Mouse (Mus musculus): ENCODE results near the gene Setdb2. TPM values are rescaled to one million over a fixed set of nuclear protein-coding genes. Genes with fewer than 3 reads are reported as not detected.
"Not testable (repeated sequence)": the region's sequence is repeated elsewhere in the genome, so short reads cannot be mapped to it uniquely, and the experiment has no call there.

Setdb2 gene
- total RNA-seq (2014; fragmentation: Nextera tagmentation) = 17.0 and 17.3 TPM in 2 replicates
- 26.6 and 28.9 TPM in 2 replicates for total RNA-seq (2017)

DNA sequence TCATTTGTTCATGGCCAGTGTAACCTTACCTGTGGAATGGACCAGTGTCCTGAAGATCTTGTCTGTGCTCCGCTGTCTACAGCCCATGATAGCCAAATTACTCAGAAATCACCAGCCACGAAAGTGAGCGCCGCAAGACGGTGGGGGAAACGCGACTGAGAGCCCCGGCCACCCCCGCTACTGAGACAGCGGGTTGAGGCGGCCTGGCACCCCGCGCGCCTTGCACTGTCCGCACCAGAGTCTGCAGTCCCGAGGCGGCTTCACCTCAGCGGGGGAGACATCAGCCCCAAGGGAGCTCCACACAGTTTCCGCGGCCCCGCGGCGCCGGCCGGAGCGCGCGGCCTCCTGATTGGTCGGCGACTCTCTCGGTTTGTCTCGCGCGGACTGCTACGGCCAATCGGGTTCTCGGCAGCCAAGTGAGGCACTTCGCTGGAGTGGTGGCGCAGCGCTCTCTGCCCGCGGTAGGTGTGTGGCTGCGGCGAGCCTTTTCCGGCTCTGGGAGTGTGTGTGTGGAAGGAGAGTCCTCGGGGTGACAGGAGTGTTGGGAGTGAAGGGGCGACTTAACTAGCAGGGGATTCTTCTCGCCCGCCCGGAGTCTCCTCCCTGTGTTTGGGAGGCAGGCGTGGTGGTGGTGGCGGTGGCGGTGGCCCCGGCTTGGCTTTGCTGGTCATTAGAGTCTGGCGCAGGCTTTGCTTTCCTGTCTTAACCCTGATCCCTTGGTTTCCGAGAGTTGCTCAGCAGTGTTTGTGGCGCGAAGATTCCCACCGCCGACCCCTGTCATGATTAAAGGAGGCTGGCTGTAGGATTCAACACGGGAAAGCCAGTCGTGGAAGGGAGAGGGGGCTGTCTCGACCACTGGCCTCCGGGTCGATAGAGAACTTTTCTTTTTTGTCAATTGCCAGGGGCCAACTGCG is at the start of gene Setdb2, which contains the start of gene Cab39l:
Gene Setdb2 (minus strand): TSS at position 327 of the 914 bp plus-strand sequence.
Gene Cab39l (plus strand): TSS at position 415 of the 914 bp plus-strand sequence.
- peak; percentile 93 for ATAC-seq (replicated peaks; ENCODE audit: poor library complexity, severe bottlenecking)

DNA sequence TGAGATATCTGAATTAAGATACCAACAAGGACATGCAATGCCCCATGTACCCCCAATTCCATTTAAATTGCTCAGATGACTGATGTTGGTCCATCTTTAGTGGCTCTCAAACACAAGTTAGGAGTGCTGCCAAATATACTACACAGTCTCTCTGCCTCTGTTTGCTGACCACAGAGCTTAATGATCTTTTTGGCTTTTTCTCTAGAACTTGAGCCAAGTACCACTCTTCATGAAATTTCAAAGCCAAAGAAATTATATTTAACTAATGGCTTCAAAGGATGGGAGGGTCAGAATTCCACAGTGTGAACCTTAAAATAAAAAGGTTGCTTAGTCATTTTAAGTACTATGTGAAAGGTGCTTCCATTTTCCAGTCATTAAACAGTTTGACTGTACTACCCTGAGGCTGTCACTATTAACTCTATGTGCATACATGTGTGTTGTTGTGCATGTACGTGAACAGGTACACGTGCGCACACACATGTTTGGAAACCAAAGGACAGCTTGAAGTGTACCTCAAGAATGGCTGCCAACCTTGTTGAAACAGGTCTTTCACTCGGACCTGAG is 44.6 kb upstream of the Setdb2 start:
- no peak for ATAC-seq (replicated peaks; ENCODE audit: poor library complexity, severe bottlenecking)

- no peak for ATAC-seq (replicated peaks; ENCODE audit: poor library complexity, severe bottlenecking)
Measured at GRCm38 (mm10) chr14:59478699-59479098, 38.0 kb upstream of the Setdb2 start.

- ATAC-seq (replicated peaks; ENCODE audit: poor library complexity, severe bottlenecking) = peak; percentile 95
Measured at GRCm38 (mm10) chr14:59470781-59471180, 30.1 kb upstream of the Setdb2 start.

DNA sequence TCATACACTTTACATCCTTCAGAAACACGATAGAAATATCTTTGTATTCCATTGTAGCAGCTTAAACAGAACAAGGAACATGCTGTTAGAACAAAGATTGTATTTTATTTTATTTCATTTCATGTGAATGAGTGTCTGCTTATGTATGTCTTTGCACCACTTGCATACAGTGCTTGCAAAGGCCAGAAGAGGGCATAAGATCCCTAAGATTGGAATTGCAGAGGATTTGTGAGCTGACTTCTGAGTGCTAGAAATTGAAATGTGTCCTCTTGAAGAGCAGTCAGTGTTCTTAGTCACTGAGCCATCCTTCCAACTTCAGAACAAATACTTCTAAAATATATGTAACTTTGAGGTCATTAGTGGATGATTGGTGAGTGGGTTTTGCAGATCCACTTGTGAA is 27.1 kb upstream of the Setdb2 start:
- ATAC-seq (replicated peaks; ENCODE audit: poor library complexity, severe bottlenecking) = no peak

DNA sequence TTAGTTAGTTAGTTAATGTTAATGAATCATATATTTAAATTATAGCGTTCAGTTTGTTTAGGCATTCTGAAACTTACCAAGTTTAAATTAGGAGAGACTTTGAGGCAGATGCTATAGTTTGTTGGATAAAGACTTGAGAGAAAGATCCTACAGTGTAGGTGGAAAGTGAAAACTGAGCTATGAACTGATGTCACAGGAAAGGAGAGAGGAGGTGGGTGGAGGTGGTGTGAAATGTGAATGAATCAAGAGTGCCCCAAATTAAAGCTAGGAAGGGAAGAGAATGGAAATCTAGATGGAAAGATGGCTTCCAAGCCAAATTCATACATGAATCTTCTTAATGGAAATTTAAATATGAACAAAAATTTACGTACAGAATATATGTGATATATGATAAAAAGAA is 25.8 kb upstream of the Setdb2 start:
- no peak for ATAC-seq (replicated peaks; ENCODE audit: poor library complexity, severe bottlenecking)

- no peak for ATAC-seq (replicated peaks; ENCODE audit: poor library complexity, severe bottlenecking)
Measured at GRCm38 (mm10) chr14:59447981-59448380, 7.3 kb upstream of the Setdb2 start.

DNA sequence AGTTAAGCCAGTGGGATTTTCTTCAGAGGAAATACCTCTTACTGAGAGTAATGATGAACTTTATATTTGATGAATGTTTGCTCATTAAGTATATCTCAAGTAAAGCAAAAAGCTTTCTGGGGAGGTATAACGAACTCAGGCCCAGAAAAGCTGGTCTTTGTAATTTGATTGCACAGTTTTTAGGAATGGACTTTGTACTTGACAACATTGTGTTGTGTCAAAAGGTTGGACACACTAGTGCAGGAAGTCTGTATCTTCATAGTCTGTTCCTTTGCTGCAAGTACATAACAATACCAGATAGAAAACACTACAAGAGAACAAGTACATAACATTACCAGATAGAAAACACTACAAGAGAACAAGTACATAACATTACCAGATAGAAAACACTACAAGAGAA is 4.7 kb upstream of the Setdb2 start:
- ATAC-seq (replicated peaks; ENCODE audit: poor library complexity, severe bottlenecking) = no peak

- no peak for ATAC-seq (replicated peaks; ENCODE audit: poor library complexity, severe bottlenecking)
Measured at GRCm38 (mm10) chr14:59441472-59441805, 755 bp upstream of the Setdb2 start.

- ATAC-seq (replicated peaks; ENCODE audit: poor library complexity, severe bottlenecking) = no peak
Measured at GRCm38 (mm10) chr14:59440039-59440438, 645 bp downstream of the Setdb2 start.

DNA sequence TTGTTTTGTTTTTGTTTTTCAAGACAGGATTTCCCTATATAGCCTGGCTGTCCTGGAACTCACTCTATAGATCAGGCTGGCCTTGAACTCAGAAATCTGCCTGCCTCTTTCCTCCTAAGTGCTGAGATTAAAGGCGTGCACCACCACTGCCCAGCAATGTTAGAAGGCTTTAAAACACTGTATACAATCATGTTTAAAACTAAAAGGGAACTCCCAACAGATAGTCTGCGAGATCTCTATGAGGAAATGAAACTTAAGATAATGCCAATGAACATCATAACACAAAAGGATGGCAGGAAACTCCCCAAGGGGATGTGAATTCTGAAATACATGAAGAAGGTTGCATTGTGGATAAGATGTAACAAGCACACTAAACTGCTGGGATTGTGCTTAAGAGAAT is 2.2 kb downstream of the Setdb2 start:
- ATAC-seq (replicated peaks; ENCODE audit: poor library complexity, severe bottlenecking) = peak; percentile 40

GRCm38 (mm10) chr14:59437398-59437797 is 3.3 kb downstream of the Setdb2 start:
- ATAC-seq (replicated peaks; ENCODE audit: poor library complexity, severe bottlenecking) = no peak

DNA sequence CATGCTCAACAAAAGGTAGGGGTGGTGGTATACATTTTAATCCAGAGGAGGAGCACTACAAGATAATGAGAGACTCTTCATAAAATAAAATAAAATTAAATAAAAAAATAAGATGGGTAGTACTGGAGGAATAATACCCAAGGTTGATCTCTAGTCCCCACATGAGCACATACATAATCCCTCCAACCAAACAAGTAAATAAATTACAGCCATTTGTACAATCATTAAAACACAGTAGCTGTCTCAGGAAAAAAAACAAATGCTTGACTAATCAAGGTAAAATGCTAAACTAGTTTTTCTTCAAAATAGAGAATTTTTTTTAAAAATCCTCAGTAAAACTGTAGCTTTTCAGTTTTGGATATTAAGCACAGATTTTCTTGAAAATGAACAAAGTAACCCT is 5.5 kb downstream of the Setdb2 start:
- ATAC-seq (replicated peaks; ENCODE audit: poor library complexity, severe bottlenecking) = no peak

DNA sequence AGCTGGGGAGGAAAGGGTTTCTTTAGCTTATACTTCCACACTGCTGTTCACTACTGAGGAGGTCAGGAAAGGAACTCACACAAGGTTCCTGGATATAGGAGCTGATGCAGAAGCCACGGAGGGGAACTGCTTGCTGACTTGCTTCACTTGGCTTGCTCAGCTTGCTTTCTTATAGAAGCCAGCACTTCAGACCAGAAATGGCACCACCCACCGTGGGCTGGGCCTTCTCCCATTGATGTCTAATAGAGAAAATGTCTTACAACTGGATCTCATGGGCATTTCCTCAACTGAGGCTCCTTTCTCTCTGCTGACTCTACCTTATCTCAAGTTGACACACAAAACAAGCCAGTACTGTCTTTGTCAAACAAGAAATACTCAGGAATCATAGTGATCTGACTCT is 6.8 kb downstream of the Setdb2 start:
- no peak for ATAC-seq (replicated peaks; ENCODE audit: poor library complexity, severe bottlenecking)

GRCm38 (mm10) chr14:59430556-59430955 is 10.1 kb downstream of the Setdb2 start:
- no peak for ATAC-seq (replicated peaks; ENCODE audit: poor library complexity, severe bottlenecking)

- ATAC-seq (replicated peaks; ENCODE audit: poor library complexity, severe bottlenecking) = no peak
Measured at GRCm38 (mm10) chr14:59422912-59423663, 17.6 kb downstream of the Setdb2 start.

- no peak for ATAC-seq (replicated peaks; ENCODE audit: poor library complexity, severe bottlenecking)
Measured at GRCm38 (mm10) chr14:59418171-59418570, 22.5 kb downstream of the Setdb2 start.

DNA sequence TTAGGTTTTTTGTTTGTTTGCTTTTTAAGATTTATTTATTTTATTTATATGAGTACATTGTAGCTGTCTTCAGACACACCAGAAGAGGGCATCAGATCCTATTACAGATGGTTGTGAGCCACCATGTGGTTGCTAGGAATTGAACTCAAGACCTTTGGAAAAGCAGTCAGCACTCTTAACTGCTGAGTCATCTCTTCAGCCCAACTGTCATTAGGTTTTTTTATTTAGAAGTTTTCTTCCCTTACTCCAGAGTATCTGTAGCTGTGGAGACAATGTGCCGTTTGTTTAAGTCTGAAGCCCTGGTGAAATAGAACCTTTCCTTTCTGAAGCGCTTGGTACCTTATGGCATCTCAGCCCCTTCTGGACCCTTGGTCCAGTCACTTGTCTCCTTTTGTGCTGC is 25.7 kb downstream of the Setdb2 start:
- not testable (repeated sequence) for ATAC-seq (replicated peaks; ENCODE audit: poor library complexity, severe bottlenecking)

GRCm38 (mm10) chr14:59396999-59397398 is 43.7 kb downstream of the Setdb2 start:
- peak; percentile 98 for ATAC-seq (replicated peaks; ENCODE audit: poor library complexity, severe bottlenecking)

DNA sequence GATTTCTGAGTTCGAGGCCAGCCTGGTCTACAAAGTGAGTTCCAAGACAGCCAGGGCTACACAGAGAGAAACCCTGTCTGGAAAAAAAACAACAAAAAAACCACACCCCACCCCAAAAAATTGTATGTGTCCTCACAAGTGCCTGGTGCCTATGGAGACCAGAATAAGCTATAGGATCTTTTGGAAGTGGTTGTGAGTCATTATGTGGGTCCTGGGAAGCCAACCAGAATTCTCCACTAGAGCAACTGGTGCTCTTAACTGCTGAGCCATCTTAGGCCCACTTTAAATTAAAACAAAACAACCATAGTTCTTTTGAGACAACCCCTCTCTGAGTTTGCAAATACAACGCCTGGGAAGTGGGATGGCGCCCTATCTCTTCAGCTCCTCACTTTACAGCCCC is 45.4 kb downstream of the Setdb2 start, which contains the start of gene Phf11c:
Gene Phf11c (minus strand): TSS at position 101 of the 400 bp plus-strand sequence.
- ATAC-seq (replicated peaks; ENCODE audit: poor library complexity, severe bottlenecking) = no peak

DNA sequence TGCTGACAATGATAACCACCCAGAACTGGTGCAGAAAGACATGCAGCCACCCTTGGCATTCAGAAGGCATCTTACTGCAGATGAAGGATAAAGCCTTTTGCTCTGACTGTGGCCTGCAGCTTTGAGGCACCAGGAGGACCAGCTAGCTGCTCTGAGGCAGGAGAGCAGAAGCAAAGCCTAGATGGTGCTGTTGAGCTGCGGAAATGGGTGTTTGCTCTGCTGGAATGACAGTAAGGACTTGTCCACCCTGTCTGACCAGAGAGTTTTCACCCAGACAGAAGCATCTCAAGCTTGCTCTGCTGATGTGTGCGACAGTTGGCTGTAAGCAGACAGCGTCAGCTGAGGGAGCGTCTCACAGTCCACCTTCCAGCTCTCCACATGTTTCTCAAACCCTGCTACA is 50.5 kb downstream of the Setdb2 start:
- ATAC-seq (replicated peaks; ENCODE audit: poor library complexity, severe bottlenecking) = not testable (repeated sequence)
